Comparison of ENCODE assay signal across 8 mouse cellular contexts in genomic region chr2:39008954-39009365, GRCm38 (mm10). TPM values are rescaled to one million over a fixed set of nuclear protein-coding genes. Genes with fewer than 3 reads are reported as not detected.
DNase-seq lines count a peak whose midpoint lies in the region; ATAC-seq and TF ChIP-seq lines count a peak whose summit lies in the region.

No protein-coding gene starts in this region.

- no peak for ATAC-seq in heart, embryonic 16.5 days (replicated peaks; ENCODE audit: extremely low read depth, insufficient read depth, low FRiP score)
- ATAC-seq in limb, embryonic 11.5 days (ENCODE audit: insufficient number of reproducible peaks, low FRiP score, low TSS enrichment, low read depth) = no peak
- ATAC-seq in midbrain, embryonic 14.5 days (ENCODE audit: low FRiP score, low TSS enrichment) = no peak

- H3K27ac ChIP-seq in bone marrow, adult 2 months (ENCODE audit: control insufficient read depth, insufficient read depth, low read depth, low read length, poor library complexity) = peak overlapping the region; percentile 96
- H3K27ac ChIP-seq in heart, embryonic 16.5 days (ENCODE audit: low read length) = peak overlapping the region; percentile 97
- no peak overlapping the region for H3K27ac ChIP-seq in limb, embryonic 11.5 days (replicated peaks; ENCODE audit: low read depth, low read length)
- no peak overlapping the region for H3K27ac ChIP-seq in midbrain, embryonic 14.5 days (replicated peaks; ENCODE audit: low read depth, low read length)

- H3K4me1 ChIP-seq in bone marrow, adult 2 months (ENCODE audit: control insufficient read depth, insufficient read depth, low read length) = peaks cover 5% of the 10 kb centered on the region
- peaks cover 33% of the 10 kb centered on the region for H3K4me1 ChIP-seq in heart, embryonic 16.5 days (ENCODE audit: control insufficient read depth, insufficient read depth, low read length)
- peaks cover 11% of the 10 kb centered on the region for H3K4me1 ChIP-seq in limb, embryonic 11.5 days (ENCODE audit: control insufficient read depth, insufficient read depth, low read length)
- peaks cover 30% of the 10 kb centered on the region for H3K4me1 ChIP-seq in midbrain, embryonic 14.5 days (ENCODE audit: control insufficient read depth, insufficient read depth, low read length)

- no peaks in the 10 kb centered on the region for H3K27me3 ChIP-seq in heart, embryonic 16.5 days (ENCODE audit: control insufficient read depth, insufficient read depth, low read length)
- H3K27me3 ChIP-seq in limb, embryonic 11.5 days (ENCODE audit: control insufficient read depth, insufficient read depth, low read length) = no peaks in the 10 kb centered on the region
- H3K27me3 ChIP-seq in midbrain, embryonic 14.5 days (ENCODE audit: control insufficient read depth, insufficient read depth, low read length) = no peaks in the 10 kb centered on the region

- WGBS in bone marrow, adult 2 months = 2% methylated on average over 3 of the region's 3 CpGs
- WGBS in heart, embryonic 16.5 days = 18% methylated on average over 3 of the region's 3 CpGs
- 32% methylated on average over 3 of the region's 3 CpGs for WGBS in limb, embryonic 11.5 days
- 40% methylated on average over 3 of the region's 3 CpGs for WGBS in midbrain, embryonic 14.5 days

- peak; percentile 30 to 53 for DNase-seq in left cerebral cortex, adult 18-20 months (ENCODE audit: low spot score in 2 of 2)
- DNase-seq in left cerebral cortex, adult 11 months (ENCODE audit: low spot score) = no peak
- DNase-seq in limb, embryonic 11.5 days (ENCODE audit: low spot score) = peak; percentile 43
- DNase-seq in midbrain, embryonic 14.5 days = no peak
- DNase-seq in thymus, postnatal 0 days (ENCODE audit: low spot score) = peak; percentile 83
- no peak for DNase-seq in c-Kit-positive CD71-positive TER-119-positive erythroid progenitor cells, embryonic 14.5 days (ENCODE audit: low spot score)

- no peak for TF ChIP-seq CTCF in bone marrow, adult 2 months (IDR thresholded peaks at IDR 0.05; ENCODE audit: control insufficient read depth, insufficient read depth, low read length)

- peak overlapping the region; percentile 97 for H3K9ac ChIP-seq in heart, embryonic 16.5 days (ENCODE audit: low read length)
- peak overlapping the region; percentile 90 for H3K9ac ChIP-seq in limb, embryonic 11.5 days (ENCODE audit: low read length)
- H3K9ac ChIP-seq in midbrain, embryonic 14.5 days (replicated peaks; ENCODE audit: low read length) = peak overlapping the region; percentile 88

- TF ChIP-seq POLR2A in bone marrow, adult 2 months (IDR thresholded peaks at IDR 0.05; ENCODE audit: borderline replicate concordance, control insufficient read depth, low read depth, low read length) = no peak

- H3K36me3 ChIP-seq in heart, embryonic 16.5 days (ENCODE audit: control insufficient read depth, insufficient read depth) = peaks cover 7% of the 10 kb centered on the region; the same call in 1 of the 2 replicates
- peaks cover 2% of the 10 kb centered on the region; the same call in 1 of the 2 replicates for H3K36me3 ChIP-seq in limb, embryonic 11.5 days (ENCODE audit: control insufficient read depth, insufficient read depth, low read length)
- H3K36me3 ChIP-seq in midbrain, embryonic 14.5 days (ENCODE audit: control insufficient read depth, insufficient read depth, low read length) = peaks cover 21% of the 10 kb centered on the region

- H3K4me2 ChIP-seq in heart, embryonic 16.5 days (ENCODE audit: low read depth, low read length) = peak overlapping the region; percentile 90
- H3K4me2 ChIP-seq in limb, embryonic 11.5 days (ENCODE audit: low read depth, severe bottlenecking) = peak overlapping the region; percentile 86
- peak overlapping the region; percentile 96 for H3K4me2 ChIP-seq in midbrain, embryonic 14.5 days (ENCODE audit: low read length)

- peak overlapping the region; percentile 88 for H3K4me3 ChIP-seq in bone marrow, adult 2 months (replicated peaks; ENCODE audit: control insufficient read depth, low read depth, low read length)
- peak overlapping the region; percentile 73 for H3K4me3 ChIP-seq in heart, embryonic 16.5 days (ENCODE audit: low read length)
- peak overlapping the region; percentile 92 for H3K4me3 ChIP-seq in limb, embryonic 11.5 days (ENCODE audit: low read depth, low read length)
- peak overlapping the region; percentile 68 for H3K4me3 ChIP-seq in midbrain, embryonic 14.5 days (replicated peaks; ENCODE audit: low read depth, low read length)

- no peaks in the 10 kb centered on the region for H3K9me3 ChIP-seq in heart, embryonic 16.5 days (replicated peaks; ENCODE audit: control insufficient read depth, low read length)
- H3K9me3 ChIP-seq in limb, embryonic 11.5 days (ENCODE audit: control insufficient read depth, low read length) = no peaks in the 10 kb centered on the region
- H3K9me3 ChIP-seq in midbrain, embryonic 14.5 days (ENCODE audit: control insufficient read depth, low read length) = no peaks in the 10 kb centered on the region

RNA-seq across cellular contexts. Expression of gene Rpl35, which starts 3.5 kb away (rescaled TPM):
- 100 to 1,000 TPM; 265 to 280 TPM for total RNA-seq in left cerebral cortex, adult 18-20 months (2021)
- 129 and 218 TPM in 2 replicates for polyA plus RNA-seq in bone marrow, adult 2 months (2011; ENCODE audit: insufficient read depth, insufficient read length, low replicate concordance, missing spikeins)
- polyA plus RNA-seq in heart, embryonic 16.5 days (2015; fragmentation: Nextera tagmentation; extraction: Ambion mirVana) = 479 and 487 TPM in 2 replicates
- polyA plus RNA-seq in limb, embryonic 11.5 days (2014; fragmentation: Nextera tagmentation; extraction: Ambion mirVana) = 1,159 and 1,170 TPM in 2 replicates
- polyA plus RNA-seq in midbrain, embryonic 14.5 days (2014; fragmentation: Nextera tagmentation; extraction: Ambion mirVana) = 635 and 731 TPM in 2 replicates
- polyA plus RNA-seq in thymus, postnatal 0 days (2015; fragmentation: Nextera tagmentation; extraction: Ambion mirVana) = 1,431 and 1,509 TPM in 2 replicates

RNA-seq across cellular contexts. Expression of gene Arpc5l, which starts 3.8 kb away (rescaled TPM):
- 100 to 1,000 TPM; 102 to 109 TPM for total RNA-seq in left cerebral cortex, adult 18-20 months (2021)
- 42.4 and 71.5 TPM in 2 replicates for polyA plus RNA-seq in bone marrow, adult 2 months (2011; ENCODE audit: insufficient read depth, insufficient read length, low replicate concordance, missing spikeins)
- polyA plus RNA-seq in heart, embryonic 16.5 days (2015; fragmentation: Nextera tagmentation; extraction: Ambion mirVana) = 77.4 and 83.3 TPM in 2 replicates
- polyA plus RNA-seq in limb, embryonic 11.5 days (2014; fragmentation: Nextera tagmentation; extraction: Ambion mirVana) = 106 and 115 TPM in 2 replicates
- polyA plus RNA-seq in midbrain, embryonic 14.5 days (2014; fragmentation: Nextera tagmentation; extraction: Ambion mirVana) = 141 and 144 TPM in 2 replicates
- 185 and 199 TPM in 2 replicates for polyA plus RNA-seq in thymus, postnatal 0 days (2015; fragmentation: Nextera tagmentation; extraction: Ambion mirVana)

RNA-seq across cellular contexts. Expression of gene Wdr38, which starts 11.7 kb away (rescaled TPM):
- under 1 TPM; 0.44 to 0.47 TPM for total RNA-seq in left cerebral cortex, adult 18-20 months (2021)
- polyA plus RNA-seq in bone marrow, adult 2 months (2011; ENCODE audit: insufficient read depth, insufficient read length, low replicate concordance, missing spikeins) = 1.4 and 2.0 TPM in 2 replicates
- polyA plus RNA-seq in heart, embryonic 16.5 days (2015; fragmentation: Nextera tagmentation; extraction: Ambion mirVana) = 1.2 and 1.3 TPM in 2 replicates
- polyA plus RNA-seq in limb, embryonic 11.5 days (2014; fragmentation: Nextera tagmentation; extraction: Ambion mirVana) = 1.1 and 1.7 TPM in 2 replicates
- polyA plus RNA-seq in midbrain, embryonic 14.5 days (2014; fragmentation: Nextera tagmentation; extraction: Ambion mirVana) = 1.4 and 1.5 TPM in 2 replicates
- 2.6 and 3.0 TPM in 2 replicates for polyA plus RNA-seq in thymus, postnatal 0 days (2015; fragmentation: Nextera tagmentation; extraction: Ambion mirVana)

RNA-seq across cellular contexts. Expression of gene Golga1, which starts 56.4 kb away (rescaled TPM):
- total RNA-seq in left cerebral cortex, adult 18-20 months (2021) = 10 to 100 TPM; 28.3 to 32.2 TPM
- polyA plus RNA-seq in bone marrow, adult 2 months (2011; ENCODE audit: insufficient read depth, insufficient read length, low replicate concordance, missing spikeins) = 16.5 and 23.6 TPM in 2 replicates
- polyA plus RNA-seq in heart, embryonic 16.5 days (2015; fragmentation: Nextera tagmentation; extraction: Ambion mirVana) = 18.6 and 19.7 TPM in 2 replicates
- polyA plus RNA-seq in limb, embryonic 11.5 days (2014; fragmentation: Nextera tagmentation; extraction: Ambion mirVana) = 30.2 and 33.4 TPM in 2 replicates
- polyA plus RNA-seq in midbrain, embryonic 14.5 days (2014; fragmentation: Nextera tagmentation; extraction: Ambion mirVana) = 37.2 and 42.6 TPM in 2 replicates
- 27.5 and 30.2 TPM in 2 replicates for polyA plus RNA-seq in thymus, postnatal 0 days (2015; fragmentation: Nextera tagmentation; extraction: Ambion mirVana)

Comparison
In these comparisons a context has a peak if more than half of its experiments do, and no peak if none do; other contexts are left out.
1. DNase-seq: peak in left cerebral cortex, adult 18-20 months (2 of 2), limb, embryonic 11.5 days (single experiment) and thymus, postnatal 0 days (single experiment); none in left cerebral cortex, adult 11 months (single experiment), midbrain, embryonic 14.5 days (single experiment) and c-Kit-positive CD71-positive TER-119-positive erythroid progenitor cells, embryonic 14.5 days (single experiment).
2. H3K27ac ChIP-seq: peak in bone marrow, adult 2 months (single experiment) and heart, embryonic 16.5 days (single experiment); none in limb, embryonic 11.5 days (single experiment) and midbrain, embryonic 14.5 days (single experiment).
3. Peak in every context shown above with its lines, with median percentiles within 50 percentile points of each other: H3K4me3 ChIP-seq, H3K4me2 ChIP-seq and H3K9ac ChIP-seq.